Mouse (Mus musculus) megakaryocyte, embryonic 14.5 days (primary cell): ENCODE data around the gene Sh3bp4.

ENCODE experiments used
- FLI1 ChIP-seq: IDR thresholded peaks from 2 replicates; pipeline ENCODE4 v1.6.1; 2012; ENCODE audit warnings: low read length, inconsistent platforms, mixed read lengths
- GATA1 ChIP-seq: IDR thresholded peaks from 3 replicates; pipeline ENCODE4 v1.6.1; 2012; ENCODE audit warnings: mixed read lengths, low read length, inconsistent platforms, borderline replicate concordance

- no peak for TF ChIP-seq GATA1
- TF ChIP-seq FLI1 = no peak
These were observed 27.3 kb upstream of the Sh3bp4 start for GRCm38 (mm10) chr1:89042956-89043355.
